Mouse (Mus musculus) G1E (cell line): Measurements from ENCODE around the gene Trnp1. TPM values are rescaled to one million over a fixed set of nuclear protein-coding genes. Genes with fewer than 3 reads are reported as not detected.

Experiments used
- ATAC-seq: 2 replicates; pipeline ENCODE4 v1.8.0; 2016; ENCODE audit warnings: mild to moderate bottlenecking; ENCODE audit not compliant: insufficient number of reproducible peaks, poor library complexity, low FRiP score, severe bottlenecking; ENCODE audit errors: extremely low read depth
- DNase-seq: peaks from one replicate; pipeline ENCODE4 v3.0.0; 2012; ENCODE audit warnings: low spot score
- H3K27me3 ChIP-seq: 2 replicates; pipeline ENCODE4 v1.6.1; 2012; ENCODE audit warnings: mild to moderate bottlenecking, low read length, inconsistent platforms; ENCODE audit not compliant: insufficient read depth
- H3K36me3 ChIP-seq: replicated peaks from 2 replicates; pipeline ENCODE3; 2012; ENCODE audit warnings: mild to moderate bottlenecking, inconsistent platforms
- H3K4me1 ChIP-seq: 2 replicates; pipeline ENCODE4 v1.6.1; 2012; ENCODE audit warnings: low read depth, low read length, inconsistent platforms, mixed read lengths; ENCODE audit not compliant: insufficient read depth
- H3K4me3 ChIP-seq: 2 replicates; pipeline ENCODE4 v1.5.1; 2012; ENCODE audit warnings: low read depth, mild to moderate bottlenecking, inconsistent platforms, low read length, moderate library complexity, mixed read lengths
- H3K9me3 ChIP-seq: replicated peaks from 2 replicates; pipeline ENCODE4 v1.6.1; 2012; ENCODE audit warnings: inconsistent platforms
- CTCF ChIP-seq: IDR thresholded peaks from 2 replicates; pipeline ENCODE4 v1.5.1; 2012; ENCODE audit warnings: low read depth, low read length, inconsistent platforms, mixed read lengths
- GATA1 ChIP-seq: IDR thresholded peaks from 2 replicates; pipeline ENCODE4 v1.6.1; 2012; ENCODE audit warnings: borderline replicate concordance, low read length, inconsistent platforms, mixed read lengths
- GATA2 ChIP-seq: IDR thresholded peaks from 2 replicates; pipeline ENCODE4 v1.6.1; 2012; ENCODE audit warnings: low read depth, low read length, inconsistent platforms, borderline replicate concordance
- POLR2AphosphoS5 ChIP-seq: IDR thresholded peaks from 2 replicates; pipeline ENCODE4 v1.6.1; 2012; ENCODE audit warnings: low read depth, low read length, inconsistent platforms; ENCODE audit not compliant: insufficient replicate concordance
- TAL1 ChIP-seq: conservative IDR thresholded peaks from 2 replicates; pipeline ENCODE4 v1.6.1; 2012; ENCODE audit warnings: low read depth, low read length, inconsistent platforms, mixed read lengths
- polyA plus RNA-seq: library from polyadenylated mRNA; stranded (reverse); fragments of >175 nt; gene quantifications from 2 replicates; pipeline ENCODE4 v1.2.3, GENCODE M21; 2012
- total RNA-seq, 2 experiments: library from RNA; stranded (forward) in 1 of 2; stranded (reverse) in 1 of 2; fragments of 200-1000 nt in 1 of 2; fragments of >200 nt in 1 of 2; fragmentation: Nextera tagmentation in 1 of 2; gene quantifications; 2 replicates each; pipeline ENCODE4 v1.2.3; 2014 to 2017

The Trnp1 gene
- total and polyA plus RNA-seq, 3 experiments, result 0.16 TPM; not detected in 2

DNA sequence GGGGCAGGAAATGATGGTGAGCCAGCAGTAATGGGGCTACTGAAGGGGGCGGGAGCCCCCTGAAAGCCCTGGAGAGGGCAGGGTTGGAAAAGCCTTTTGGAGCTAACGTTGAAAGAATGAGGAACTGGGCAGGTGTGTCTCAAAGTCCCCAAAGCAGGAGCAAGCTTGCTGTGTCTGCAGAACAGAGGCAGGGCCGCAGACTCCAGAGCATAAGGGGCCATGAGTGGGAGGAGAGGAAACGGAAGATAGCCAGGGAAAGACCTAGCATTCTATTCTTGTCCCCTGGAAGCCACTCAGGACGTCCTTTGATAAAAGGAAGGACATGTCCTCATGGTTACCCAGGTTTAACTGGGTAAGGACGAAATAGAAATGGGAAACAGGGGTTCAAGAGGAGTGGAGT, 35.2 kb downstream of the Trnp1 start:
- Histone ChIP-seq H3K27me3 (peaks cover 37% of the 10 kb centered on the region), H3K4me1 (peaks cover 18% of the 10 kb centered on the region), H3K9me3 (no peaks in the 10 kb centered on the region), H3K4me3 (no peak overlapping the region), H3K36me3 (no peaks in the 10 kb centered on the region)
- DNase-seq (no peak), ATAC-seq (no peak)
- no peak for TF ChIP-seq GATA1
- no peak for TF ChIP-seq POLR2AphosphoS5
- no peak for TF ChIP-seq TAL1
- TF ChIP-seq CTCF, result no peak
- TF ChIP-seq GATA2, result no peak

DNA sequence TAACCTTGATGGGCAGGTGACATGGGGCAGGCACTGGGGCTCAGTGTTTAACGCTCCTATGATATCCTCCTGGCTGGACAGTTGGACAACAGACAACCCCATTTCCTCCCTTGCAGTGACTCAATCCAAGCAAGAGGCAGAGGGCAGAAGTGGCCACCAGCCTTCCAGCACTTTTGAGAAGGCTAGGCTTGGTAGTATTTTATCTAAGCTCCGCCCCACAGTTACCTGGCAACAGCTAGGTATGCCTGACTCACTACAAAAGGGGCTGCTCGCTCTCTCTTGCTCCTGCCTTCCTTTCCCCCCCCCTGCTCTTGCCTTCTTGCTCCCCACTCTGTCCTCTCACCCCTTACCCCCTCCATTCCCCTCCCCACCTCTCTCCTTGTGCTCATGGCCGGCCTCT, 37.0 kb downstream of the Trnp1 start:
- TF ChIP-seq POLR2AphosphoS5 (no peak), GATA1 (no peak), CTCF (no peak), TAL1 (no peak), GATA2 (no peak)
- Histone ChIP-seq H3K27me3 (peaks cover 36% of the 10 kb centered on the region), H3K4me3 (no peak overlapping the region), H3K9me3 (no peaks in the 10 kb centered on the region), H3K4me1 (peaks cover 14% of the 10 kb centered on the region), H3K36me3 (no peaks in the 10 kb centered on the region)
- ATAC-seq (no peak), DNase-seq (no peak)

DNA sequence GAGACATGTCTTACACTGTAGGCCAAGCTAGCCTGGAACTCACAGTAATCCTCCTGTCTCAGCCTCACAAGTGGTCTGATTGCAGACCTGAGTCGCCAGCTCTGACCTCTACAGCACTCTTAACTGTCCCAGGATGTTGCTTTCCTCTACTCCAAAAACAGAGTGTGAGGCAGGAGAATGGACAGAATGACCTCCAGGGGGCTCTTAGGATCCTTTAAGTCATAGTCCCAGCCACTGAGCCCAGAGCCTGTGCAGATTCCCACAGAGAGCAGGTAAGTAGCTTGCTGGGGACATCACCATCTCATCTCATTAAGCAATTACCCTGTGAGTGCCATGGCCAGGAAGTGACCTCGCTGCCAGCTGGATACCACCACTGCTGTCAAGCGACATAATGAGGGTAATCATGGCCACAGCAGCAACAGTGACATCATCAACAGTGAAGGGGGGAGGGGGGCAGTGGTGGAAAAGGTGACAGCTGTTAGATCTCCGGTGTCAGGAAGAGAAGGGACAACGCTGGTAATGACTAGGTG, 37.5 kb downstream of the Trnp1 start:
- DNase-seq, result no peak
- Histone ChIP-seq H3K36me3 (no peaks in the 10 kb centered on the region), H3K4me1 (peaks cover 14% of the 10 kb centered on the region), H3K27me3 (peaks cover 38% of the 10 kb centered on the region), H3K9me3 (no peaks in the 10 kb centered on the region), H3K4me3 (no peak overlapping the region)
- TF ChIP-seq CTCF, result no peak
- no peak for TF ChIP-seq POLR2AphosphoS5
- no peak for TF ChIP-seq GATA2
- TF ChIP-seq TAL1, result no peak
- TF ChIP-seq GATA1, result no peak
- no peak for ATAC-seq

DNA sequence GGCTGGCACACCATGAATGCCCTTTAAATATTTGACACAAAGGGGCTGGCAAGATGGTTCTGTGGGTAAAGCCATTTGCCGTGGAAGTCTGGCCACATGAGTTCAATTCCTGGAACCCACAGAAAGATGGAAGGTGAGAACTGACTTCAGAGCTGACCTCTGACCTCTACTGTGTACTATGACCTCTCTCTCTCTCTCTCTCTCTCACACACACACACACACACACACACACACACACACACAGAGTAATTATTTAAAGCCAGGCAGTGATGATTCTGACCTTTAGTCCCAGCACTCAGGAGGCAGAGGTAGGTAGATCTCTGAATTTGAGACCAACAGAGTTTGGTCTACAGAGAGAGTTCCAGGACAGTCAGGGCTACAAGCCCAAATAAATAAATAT, 38.3 kb downstream of the Trnp1 start:
- DNase-seq (no peak), ATAC-seq (no peak)
- no peaks in the 10 kb centered on the region for H3K9me3 ChIP-seq
- H3K4me3 ChIP-seq, result no peak overlapping the region
- no peak for TF ChIP-seq GATA1
- no peak for TF ChIP-seq POLR2AphosphoS5
- TF ChIP-seq TAL1, result no peak
- TF ChIP-seq CTCF, result no peak
- TF ChIP-seq GATA2, result no peak
- peaks cover 36% of the 10 kb centered on the region for H3K27me3 ChIP-seq
- H3K36me3 ChIP-seq, result no peaks in the 10 kb centered on the region
- H3K4me1 ChIP-seq, result peaks cover 14% of the 10 kb centered on the region; the same call in 1 of the 2 replicates

DNA sequence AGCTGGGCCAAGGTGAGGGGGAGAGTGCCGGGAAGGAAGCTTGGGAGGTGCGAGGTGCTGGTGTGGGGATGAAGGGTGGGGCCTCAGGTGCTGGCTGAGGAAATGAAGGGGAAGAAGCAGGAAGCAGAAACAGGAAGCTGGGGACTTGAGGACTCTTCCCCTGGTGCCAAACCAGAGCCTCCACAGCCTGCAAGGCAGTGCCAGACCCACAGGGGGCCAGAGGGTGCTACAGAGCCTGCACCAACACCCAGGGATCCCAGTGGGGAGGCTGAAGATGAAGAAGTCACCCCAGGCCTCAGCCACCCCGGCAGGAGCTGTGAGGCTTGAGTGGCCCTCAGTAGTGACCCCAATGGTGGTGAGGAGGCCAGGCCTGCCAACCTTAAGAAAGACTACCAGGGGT, 40.3 kb downstream of the Trnp1 start:
- ATAC-seq (no peak), DNase-seq (no peak)
- peaks cover 12% of the 10 kb centered on the region; the same call in 1 of the 2 replicates for H3K4me1 ChIP-seq
- peaks cover 30% of the 10 kb centered on the region for H3K27me3 ChIP-seq
- H3K4me3 ChIP-seq, result no peak overlapping the region
- no peak for TF ChIP-seq POLR2AphosphoS5
- no peak for TF ChIP-seq GATA2
- no peak for TF ChIP-seq CTCF
- TF ChIP-seq GATA1, result no peak
- no peak for TF ChIP-seq TAL1
- no peaks in the 10 kb centered on the region for H3K9me3 ChIP-seq
- H3K36me3 ChIP-seq, result no peaks in the 10 kb centered on the region

GRCm38 (mm10) chr4:133452433-133452832, 45.9 kb downstream of the Trnp1 start:
- Histone ChIP-seq H3K27me3 (peaks cover 36% of the 10 kb centered on the region), H3K36me3 (no peaks in the 10 kb centered on the region), H3K4me3 (no peak overlapping the region), H3K9me3 (no peaks in the 10 kb centered on the region), H3K4me1 (0 out of 2 replicates have a peak, but pooled peaks cover 6% of the 10 kb centered on the region)
- ATAC-seq (no peak), DNase-seq (no peak)
- TF ChIP-seq CTCF, result no peak
- no peak for TF ChIP-seq GATA2
- TF ChIP-seq GATA1, result no peak
- no peak for TF ChIP-seq TAL1
- TF ChIP-seq POLR2AphosphoS5, result no peak
